Mouse (Mus musculus): Measurements from ENCODE around the gene Ndrg3. TPM values are rescaled to one million over a fixed set of nuclear protein-coding genes. Genes with fewer than 3 reads are reported as not detected.
"Not testable (repeated sequence)": the region's sequence is repeated elsewhere in the genome, so short reads cannot be mapped to it uniquely, and the experiment has no call there.

The Ndrg3 gene
- total RNA-seq, 2 experiments from 2014 or later, result 34.0 to 34.1 TPM

GRCm38 (mm10) chr2:156903367-156903766 is 88.5 kb downstream of the Ndrg3 start:
- DNase-seq (ENCODE audit: low spot score), result no peak

- not testable (repeated sequence) for DNase-seq (ENCODE audit: low spot score)
Measured at GRCm38 (mm10) chr2:156902411-156902810, 89.4 kb downstream of the Ndrg3 start.

DNA sequence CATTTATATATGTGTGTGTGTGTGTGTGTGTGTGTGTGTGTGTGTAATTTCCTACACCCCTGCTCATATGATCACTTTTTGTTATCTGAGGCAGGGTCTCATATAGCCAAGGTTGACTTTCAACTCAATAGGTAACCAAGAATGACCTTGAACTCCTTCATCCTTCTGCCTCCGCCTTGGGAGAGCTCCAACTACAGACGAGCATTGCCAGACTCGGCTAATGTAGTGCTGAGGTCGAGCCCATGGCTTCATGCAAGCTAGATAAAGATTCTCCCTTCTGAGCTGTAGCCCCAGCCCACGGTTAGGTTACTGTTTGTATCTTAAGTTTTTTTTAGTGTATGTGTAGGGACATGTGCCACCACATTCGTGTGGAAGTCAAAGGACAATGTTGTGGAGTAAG is 90.0 kb downstream of the Ndrg3 start:
- DNase-seq (ENCODE audit: low spot score), result no peak

DNA sequence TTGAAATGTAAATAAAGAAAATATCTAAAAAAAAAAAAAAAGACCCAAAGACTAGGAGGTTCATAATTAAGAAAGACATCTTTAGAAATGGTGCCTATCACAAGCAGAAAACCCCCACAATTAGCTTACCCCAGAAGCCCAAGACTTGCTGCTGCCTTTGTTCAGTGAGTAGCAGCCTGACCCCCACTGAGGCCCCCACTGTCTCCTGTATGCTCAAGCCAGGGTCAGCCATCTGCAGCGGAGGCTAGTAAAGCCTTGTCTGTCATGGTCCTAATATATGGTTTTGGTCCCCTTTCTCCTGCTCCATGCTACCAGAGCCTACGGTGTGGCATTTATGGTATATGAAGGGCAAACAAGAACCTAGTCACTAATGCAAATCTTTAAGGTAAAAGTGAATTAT is 90.5 kb downstream of the Ndrg3 start:
- no peak for DNase-seq (ENCODE audit: low spot score)

GRCm38 (mm10) chr2:156899184-156899583 is 92.7 kb downstream of the Ndrg3 start:
- DNase-seq (ENCODE audit: low spot score), result no peak

GRCm38 (mm10) chr2:156898374-156898773 is 93.5 kb downstream of the Ndrg3 start:
- DNase-seq (ENCODE audit: low spot score), result no peak

DNA sequence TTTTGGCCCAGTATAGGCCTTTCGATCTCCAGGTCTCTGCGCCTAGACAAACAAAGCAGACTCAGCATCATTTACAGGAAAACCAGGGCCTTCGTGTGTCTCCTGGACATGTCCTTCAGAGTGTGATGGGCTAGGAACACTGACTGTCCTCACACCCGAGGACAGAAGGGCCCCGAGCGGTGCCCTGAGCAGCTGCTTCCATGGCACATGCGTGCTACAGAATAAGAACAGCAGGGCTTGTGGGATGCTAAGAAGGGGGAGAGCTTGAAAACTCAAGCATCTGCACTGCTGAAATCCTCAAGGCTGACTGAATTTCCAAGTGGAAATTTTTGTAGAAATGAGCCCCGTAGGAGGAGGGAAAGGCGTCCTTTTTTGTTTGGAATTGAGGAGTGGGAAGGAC is 94.8 kb downstream of the Ndrg3 start:
- no peak for DNase-seq (ENCODE audit: low spot score)

- DNase-seq (ENCODE audit: low spot score), result no peak
Measured at GRCm38 (mm10) chr2:156896384-156896914, 95.4 kb downstream of the Ndrg3 start.

GRCm38 (mm10) chr2:156894496-156895265 is 97.2 kb downstream of the Ndrg3 start:
- DNase-seq (ENCODE audit: low spot score), result no peak

DNA sequence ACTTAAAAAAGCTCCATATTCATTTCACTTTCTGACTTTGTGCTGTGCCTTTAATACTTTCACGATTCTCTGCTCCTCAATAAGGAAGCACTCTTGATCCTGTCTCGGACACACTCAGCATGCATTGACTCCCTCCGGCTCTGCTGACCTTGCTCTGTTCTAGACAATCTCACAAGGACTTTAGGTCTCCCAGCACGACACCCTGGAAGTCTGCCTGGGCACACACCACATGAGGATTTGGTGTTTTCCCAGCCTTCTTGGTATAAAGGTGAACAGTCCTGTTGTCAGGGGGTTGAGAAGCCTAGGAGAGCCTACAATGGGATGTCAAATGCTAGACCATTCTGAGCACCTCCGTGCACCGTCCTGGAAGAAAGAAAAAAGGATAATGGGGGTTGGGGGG is 99.0 kb downstream of the Ndrg3 start:
- no peak for DNase-seq (ENCODE audit: low spot score)

GRCm38 (mm10) chr2:156892240-156892639 is 99.6 kb downstream of the Ndrg3 start:
- DNase-seq (ENCODE audit: low spot score), result no peak

DNA sequence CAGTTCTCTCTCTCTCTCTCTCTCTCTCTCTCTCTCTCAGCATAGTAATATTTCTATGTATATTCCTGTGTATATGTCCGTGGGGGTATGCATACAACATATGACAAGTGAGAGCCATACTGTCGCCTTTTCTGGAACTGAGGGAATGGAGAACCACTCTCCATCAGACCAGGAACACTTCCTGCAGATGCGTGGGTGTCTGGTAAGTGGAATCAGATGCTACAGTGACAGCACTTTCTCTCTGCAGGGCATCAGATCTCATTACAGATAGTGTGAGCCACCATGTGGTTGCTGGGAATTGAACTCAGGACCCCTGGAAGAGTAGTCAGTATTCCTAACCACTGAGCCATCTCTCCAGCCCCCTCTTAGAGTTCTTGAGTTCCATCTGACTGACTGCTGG is 103.4 kb downstream of the Ndrg3 start:
- no peak for DNase-seq (ENCODE audit: low spot score)

- DNase-seq (ENCODE audit: low spot score), result no peak
Measured at GRCm38 (mm10) chr2:156887017-156887416, 104.8 kb downstream of the Ndrg3 start, which contains the start of gene Sla2. Gene Sla2 (minus strand): TSS chr2:156887192.

DNA sequence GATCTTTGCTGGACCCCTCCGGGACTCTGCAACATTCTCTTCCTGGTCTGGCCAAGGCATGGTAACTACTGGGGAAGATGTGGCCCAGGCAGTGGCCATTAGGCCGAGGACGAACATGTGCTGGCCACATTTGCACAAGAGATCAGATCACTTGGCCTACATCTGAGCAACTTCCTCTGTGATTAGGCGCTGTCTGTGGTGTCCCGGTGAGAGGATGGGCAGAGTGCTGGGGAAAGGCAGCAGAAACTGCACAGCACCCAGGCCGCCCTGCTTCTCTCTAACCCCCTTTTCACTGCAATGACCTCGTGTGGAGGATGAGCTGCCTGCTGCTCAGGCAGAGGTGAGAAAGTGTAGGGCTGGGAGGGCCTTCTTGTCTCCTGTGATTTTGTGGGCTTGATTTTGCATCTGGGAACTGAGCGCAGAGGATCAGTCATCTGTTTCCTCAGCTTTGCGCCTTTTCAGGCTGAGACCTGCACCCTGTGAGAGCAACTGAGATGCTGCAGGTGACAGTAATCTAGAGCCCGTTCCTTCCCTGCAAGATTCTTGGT is 105.7 kb downstream of the Ndrg3 start:
- DNase-seq (ENCODE audit: low spot score), result no peak

DNA sequence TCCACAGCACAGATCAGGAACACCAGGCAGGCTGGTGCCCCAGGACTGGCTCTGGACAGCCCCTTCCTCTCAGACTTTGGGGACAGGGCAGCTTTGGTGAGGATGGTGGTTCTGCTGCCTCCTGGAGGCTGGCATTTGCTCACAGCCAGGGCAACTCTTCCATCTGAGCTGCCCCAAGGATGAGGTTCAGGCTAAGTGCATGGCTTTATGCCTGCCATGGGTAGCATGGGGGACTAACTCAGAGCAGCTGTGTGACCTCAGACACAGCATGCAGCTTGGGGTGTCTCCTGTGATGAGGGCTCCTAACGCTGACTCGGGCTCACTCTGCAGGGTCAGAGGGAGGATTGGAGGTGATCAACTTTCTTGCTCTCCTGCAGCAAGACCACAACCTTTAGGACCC is 106.2 kb downstream of the Ndrg3 start:
- DNase-seq (ENCODE audit: low spot score), result not testable (repeated sequence)

- DNase-seq (ENCODE audit: low spot score), result no peak
Measured at GRCm38 (mm10) chr2:156884396-156885211, 107.3 kb downstream of the Ndrg3 start.

- no peak for DNase-seq (ENCODE audit: low spot score)
Measured at GRCm38 (mm10) chr2:156882431-156883001, 109.3 kb downstream of the Ndrg3 start.

DNA sequence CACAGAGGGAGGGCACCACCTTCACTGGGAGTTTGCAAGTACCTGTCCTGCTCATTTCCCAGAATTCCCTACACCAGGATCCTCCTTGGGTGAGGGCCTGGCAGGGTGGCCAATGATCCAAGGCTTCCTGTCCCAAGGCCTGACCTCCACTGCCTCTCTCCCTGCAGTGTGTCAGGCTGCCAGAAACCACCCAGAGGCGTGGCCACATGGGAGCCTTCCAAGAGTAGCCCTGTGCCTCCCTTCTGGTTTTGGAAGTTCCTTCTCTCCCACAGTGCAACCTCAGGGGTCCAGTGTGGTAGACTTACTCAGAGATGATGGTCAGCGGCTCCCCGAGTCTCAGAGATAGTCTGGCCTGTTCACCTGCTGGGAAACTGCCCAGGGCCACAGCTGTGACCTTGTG is 112.3 kb downstream of the Ndrg3 start:
- no peak for DNase-seq (ENCODE audit: low spot score)

DNA sequence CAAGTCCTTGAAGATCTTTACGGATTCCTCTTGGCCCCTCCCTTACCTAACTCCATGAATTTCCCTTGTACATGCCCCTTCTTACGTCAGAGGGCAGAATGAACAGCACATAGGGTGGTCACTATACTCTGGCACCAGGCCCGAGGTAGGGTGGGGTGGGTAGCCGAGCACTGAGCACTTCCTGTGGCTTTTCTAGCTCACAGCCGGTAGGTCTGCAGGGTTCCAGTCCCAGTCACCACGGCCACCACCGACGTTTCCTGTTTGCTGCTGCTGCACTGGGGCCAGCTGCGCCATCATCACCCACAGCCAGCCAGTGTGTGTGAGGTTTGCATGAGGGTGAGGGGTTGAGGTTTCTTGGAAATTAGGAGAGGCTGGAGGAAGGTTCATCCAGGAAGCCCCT is 114.1 kb downstream of the Ndrg3 start:
- DNase-seq (ENCODE audit: low spot score), result no peak
